Comparison of ENCODE assay signal across 17 mouse cellular contexts in the genomic region with DNA sequence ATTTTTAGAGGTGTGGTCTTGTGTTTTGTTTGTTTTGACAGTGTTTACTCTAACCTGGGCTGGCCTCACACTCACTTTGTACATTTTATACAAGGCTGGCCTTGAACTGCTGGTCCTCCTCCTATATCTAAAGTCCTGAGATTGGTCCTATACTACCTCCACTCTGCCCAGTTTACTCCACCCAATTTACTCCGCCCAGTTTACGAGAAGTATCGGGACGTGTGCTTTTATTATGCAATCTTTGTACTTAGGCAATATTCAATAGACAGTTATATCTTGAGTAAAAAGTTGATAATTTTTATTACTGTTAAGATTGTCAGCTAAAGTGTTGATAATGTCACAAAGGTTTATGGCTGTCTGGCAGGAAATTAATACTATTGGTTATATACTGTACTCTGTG.
"Had no signal": no experiment of that assay in that cellular context is flagged by ENCODE, and none has a peak within 500 bp of the region (broad histone marks: within the 10 kb centered on the region; RNA-seq: fewer than 3 reads in every experiment).

No protein-coding gene starts in this region.

- DNase-seq: retina, postnatal 1 day; right cerebral cortex, adult 18-20 months; right cerebral cortex, postnatal 14 days; right cerebral cortex, postnatal 25 days; right cerebral cortex, postnatal 4 days; spleen, adult 18-20 months; thymus, adult 18-20 months; thymus, adult 2 months; thymus, postnatal 14 days; thymus, postnatal 25 days; thymus, postnatal 36 days; thymus, postnatal 4 days had no signal

- H3K4me2 ChIP-seq: neural tube, embryonic 12.5 days; neural tube, embryonic 13.5 days; neural tube, embryonic 15.5 days; stomach, embryonic 15.5 days had no signal

- H3K27ac ChIP-seq: neural tube, embryonic 12.5 days; neural tube, embryonic 13.5 days; neural tube, embryonic 15.5 days; stomach, embryonic 15.5 days; stomach, postnatal 0 days had no signal

- H3K9me3 ChIP-seq: neural tube, embryonic 12.5 days; neural tube, embryonic 13.5 days; neural tube, embryonic 15.5 days; stomach, embryonic 15.5 days had no signal

- H3K4me1 ChIP-seq: neural tube, embryonic 12.5 days; neural tube, embryonic 13.5 days; neural tube, embryonic 15.5 days; stomach, embryonic 15.5 days had no signal

- H3K4me3 ChIP-seq: neural tube, embryonic 12.5 days; neural tube, embryonic 13.5 days; neural tube, embryonic 15.5 days; stomach, embryonic 15.5 days had no signal

- H3K36me3 ChIP-seq: neural tube, embryonic 12.5 days; neural tube, embryonic 13.5 days; neural tube, embryonic 15.5 days; stomach, embryonic 15.5 days had no signal

- H3K27me3 ChIP-seq: neural tube, embryonic 12.5 days; neural tube, embryonic 13.5 days; neural tube, embryonic 15.5 days; stomach, embryonic 15.5 days had no signal

- H3K9ac ChIP-seq: neural tube, embryonic 12.5 days; neural tube, embryonic 13.5 days; neural tube, embryonic 15.5 days; stomach, embryonic 15.5 days had no signal
